Mouse (Mus musculus): ENCODE results near the gene Foxj1. TPM values are rescaled to one million over a fixed set of nuclear protein-coding genes. Genes with fewer than 3 reads are reported as not detected.
A peak's percentile ranks its signal among the peaks of the same experiment; 100 is the strongest.

Gene Foxj1
- polyA plus RNA-seq, 1 experiment from 2014 or later: 29.1 TPM

GRCm38 (mm10) chr11:116311169-116311568 is 24.0 kb downstream of the Foxj1 start:
- H3K27ac ChIP-seq: no peak overlapping the region
- no peak overlapping the region for H3K4me3 ChIP-seq
- no peaks in the 10 kb centered on the region for H3K9me3 ChIP-seq
- DNase-seq (ENCODE audit: low spot score): no peak
- peaks cover 18% of the 10 kb centered on the region for H3K4me1 ChIP-seq (replicated peaks)
- WGBS: 66% methylated on average over 8 of the region's 8 CpGs
- H3K27me3 ChIP-seq (ENCODE audit: insufficient read depth, poor library complexity, severe bottlenecking): peaks cover 16% of the 10 kb centered on the region; the same call in 1 of the 2 replicates
- H3K36me3 ChIP-seq: no peaks in the 10 kb centered on the region

GRCm38 (mm10) chr11:116309601-116310000 is 25.6 kb downstream of the Foxj1 start:
- 83% methylated on average over 3 of the region's 3 CpGs for WGBS
- Histone ChIP-seq H3K27ac (no peak overlapping the region), H3K27me3 (ENCODE audit: insufficient read depth, poor library complexity, severe bottlenecking) (peaks cover 16% of the 10 kb centered on the region; the same call in 1 of the 2 replicates), H3K4me3 (no peak overlapping the region), H3K9me3 (peaks cover 3% of the 10 kb centered on the region; the same call in 1 of the 2 replicates), H3K4me1 (replicated peaks) (peaks cover 15% of the 10 kb centered on the region), H3K36me3 (peaks cover 8% of the 10 kb centered on the region)
- DNase-seq (ENCODE audit: low spot score): no peak

DNA sequence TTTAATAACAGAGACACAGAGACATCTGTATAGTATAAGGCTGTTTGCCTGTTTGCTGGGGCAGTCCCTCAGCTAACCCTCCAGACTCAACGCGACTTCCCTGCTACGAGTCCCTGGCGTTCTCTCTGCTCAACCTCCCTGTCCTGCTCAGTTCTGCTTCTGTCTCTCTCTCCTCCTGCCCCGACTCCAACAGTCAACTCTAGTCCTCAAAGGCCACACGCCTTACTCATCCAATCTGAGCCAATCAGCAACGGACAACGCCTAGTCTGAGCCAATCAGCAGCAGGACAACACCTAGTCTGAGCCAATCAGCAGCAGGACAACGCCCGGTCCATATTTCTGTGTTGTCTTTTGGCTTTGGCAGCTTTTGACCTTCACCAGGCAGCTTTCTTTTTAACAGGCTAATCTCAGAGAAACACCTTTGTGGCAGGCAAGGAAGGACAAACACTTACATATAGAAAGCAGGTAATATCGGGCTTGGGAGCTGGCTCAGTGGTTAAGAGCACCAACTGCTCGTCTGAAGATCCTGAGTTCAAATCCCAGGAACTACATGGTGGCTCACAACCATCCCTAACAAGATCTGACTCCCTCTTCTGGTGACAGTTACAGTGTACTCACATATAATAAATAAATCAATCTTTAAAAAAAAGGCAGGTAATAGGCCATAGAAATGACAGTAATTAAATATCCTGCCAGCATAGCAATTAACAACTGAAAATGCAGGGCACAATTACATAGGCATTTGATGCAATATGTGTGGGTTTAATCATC is 27.3 kb downstream of the Foxj1 start:
- Histone ChIP-seq H3K9me3 (peaks cover 3% of the 10 kb centered on the region; the same call in 1 of the 2 replicates), H3K27ac (no peak overlapping the region), H3K27me3 (ENCODE audit: insufficient read depth, poor library complexity, severe bottlenecking) (peaks cover 16% of the 10 kb centered on the region; the same call in 1 of the 2 replicates), H3K4me1 (replicated peaks) (peaks cover 14% of the 10 kb centered on the region), H3K4me3 (no peak overlapping the region), H3K36me3 (peaks cover 24% of the 10 kb centered on the region)
- DNase-seq (ENCODE audit: low spot score): no peak
- 92% methylated on average over 12 of the region's 12 CpGs for WGBS

DNA sequence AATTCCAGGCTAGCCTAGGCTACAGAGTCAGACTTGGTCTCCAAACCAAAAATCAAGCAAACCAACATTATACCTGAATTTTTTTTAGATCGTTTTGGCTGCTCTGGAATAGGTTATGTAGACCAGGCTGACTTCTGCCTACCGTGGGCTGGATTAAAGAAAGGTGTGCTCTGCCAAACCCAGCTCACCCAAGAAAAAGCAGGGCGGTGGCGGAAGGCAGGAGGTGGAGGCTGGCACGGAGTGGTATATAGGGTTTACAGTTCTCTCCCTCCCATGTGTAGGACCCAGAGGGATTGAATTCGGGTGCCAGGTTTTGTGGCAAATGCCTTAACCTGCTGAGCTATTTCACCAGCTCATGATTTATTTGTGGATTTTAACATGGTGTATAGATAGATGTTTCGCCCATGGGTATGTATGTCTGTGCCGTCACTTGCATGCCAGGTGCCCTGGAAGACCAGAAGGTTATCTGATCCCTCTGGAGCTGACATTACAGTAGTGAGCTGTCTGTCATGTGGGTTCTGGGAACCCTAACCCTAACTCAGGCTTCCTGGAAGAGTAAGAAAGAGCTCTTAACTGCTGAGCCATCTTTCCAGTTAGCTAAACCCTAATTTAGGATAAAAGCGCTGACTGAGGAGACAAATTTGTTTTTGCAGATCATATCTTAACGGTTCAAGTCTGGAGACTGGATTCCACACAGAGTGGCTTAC is 28.0 kb downstream of the Foxj1 start, which contains the start of gene Exoc7:
TSS of gene Exoc7 (minus strand) at position 215 of the 707 bp plus-strand sequence.
- peaks cover 14% of the 10 kb centered on the region for H3K4me1 ChIP-seq (replicated peaks)
- peak within 1 kb of the TSS; percentile 88 for H3K27ac ChIP-seq
- peaks cover 16% of the 10 kb centered on the region; the same call in 1 of the 2 replicates for H3K27me3 ChIP-seq (ENCODE audit: insufficient read depth, poor library complexity, severe bottlenecking)
- H3K9me3 ChIP-seq: peaks cover 3% of the 10 kb centered on the region; the same call in 1 of the 2 replicates
- DNase-seq (ENCODE audit: low spot score): no peak
- H3K4me3 ChIP-seq: peak within 1 kb of the TSS; percentile 91
- 85% methylated on average over 10 of the region's 10 CpGs for WGBS
- H3K36me3 ChIP-seq: peaks cover 32% of the 10 kb centered on the region

- peaks cover 40% of the 10 kb centered on the region for H3K36me3 ChIP-seq
These were observed 28.8 kb downstream of the Foxj1 start for GRCm38 (mm10) chr11:116306126-116306982.

DNA sequence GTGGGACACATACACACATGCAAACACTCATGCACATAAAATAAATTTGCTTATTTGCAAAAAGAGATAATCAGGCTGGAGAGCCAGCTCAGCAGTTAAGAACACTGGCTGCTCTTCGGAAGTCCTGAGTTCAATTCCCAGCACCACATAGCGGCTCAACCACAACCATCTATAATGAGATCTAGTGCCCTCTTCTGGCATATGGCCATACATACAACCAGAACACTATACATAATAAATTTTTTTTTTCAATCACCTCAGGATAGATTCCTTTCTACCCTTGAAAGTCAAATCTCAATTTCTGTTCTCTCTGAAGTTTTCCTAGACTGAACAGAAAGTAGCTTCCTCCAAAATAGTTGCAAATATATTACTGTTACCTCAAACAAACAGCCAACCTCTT is 29.8 kb downstream of the Foxj1 start:
- Histone ChIP-seq H3K4me1 (replicated peaks) (peaks cover 14% of the 10 kb centered on the region), H3K27ac (no peak overlapping the region), H3K27me3 (ENCODE audit: insufficient read depth, poor library complexity, severe bottlenecking) (peaks cover 16% of the 10 kb centered on the region; the same call in 1 of the 2 replicates), H3K9me3 (peaks cover 5% of the 10 kb centered on the region; the same call in 1 of the 2 replicates), H3K36me3 (peaks cover 49% of the 10 kb centered on the region), H3K4me3 (peak overlapping the region; percentile 91)
- DNase-seq (ENCODE audit: low spot score): no peak
- 96% methylated on average over 2 of the region's 2 CpGs for WGBS

More at GRCm38 (mm10) chr11:116306126-116306982, 28.8 kb downstream of the Foxj1 start:
- H3K27me3 ChIP-seq (ENCODE audit: insufficient read depth, poor library complexity, severe bottlenecking): peaks cover 16% of the 10 kb centered on the region; the same call in 1 of the 2 replicates
- DNase-seq (ENCODE audit: low spot score): peak; percentile 96
- H3K4me1 ChIP-seq (replicated peaks): peaks cover 14% of the 10 kb centered on the region
- WGBS: 2% methylated on average over 53 of the region's 53 CpGs
- H3K4me3 ChIP-seq: peak overlapping the region; percentile 91
- peak overlapping the region; percentile 88 for H3K27ac ChIP-seq
- peaks cover 5% of the 10 kb centered on the region; the same call in 1 of the 2 replicates for H3K9me3 ChIP-seq

- Histone ChIP-seq H3K27me3 (ENCODE audit: insufficient read depth, poor library complexity, severe bottlenecking) (no peaks in the 10 kb centered on the region), H3K27ac (no peak overlapping the region), H3K4me3 (no peak overlapping the region), H3K36me3 (peaks cover 100% of the 10 kb centered on the region), H3K4me1 (replicated peaks) (peaks cover 9% of the 10 kb centered on the region; the same call in 1 of the 2 replicates), H3K9me3 (0 out of 2 replicates have a peak, but pooled peaks cover 2% of the 10 kb centered on the region)
- WGBS: 90% methylated on average over 6 of the region's 6 CpGs
- DNase-seq (ENCODE audit: low spot score): no peak
These were observed 36.6 kb downstream of the Foxj1 start for GRCm38 (mm10) chr11:116298621-116299020.

DNA sequence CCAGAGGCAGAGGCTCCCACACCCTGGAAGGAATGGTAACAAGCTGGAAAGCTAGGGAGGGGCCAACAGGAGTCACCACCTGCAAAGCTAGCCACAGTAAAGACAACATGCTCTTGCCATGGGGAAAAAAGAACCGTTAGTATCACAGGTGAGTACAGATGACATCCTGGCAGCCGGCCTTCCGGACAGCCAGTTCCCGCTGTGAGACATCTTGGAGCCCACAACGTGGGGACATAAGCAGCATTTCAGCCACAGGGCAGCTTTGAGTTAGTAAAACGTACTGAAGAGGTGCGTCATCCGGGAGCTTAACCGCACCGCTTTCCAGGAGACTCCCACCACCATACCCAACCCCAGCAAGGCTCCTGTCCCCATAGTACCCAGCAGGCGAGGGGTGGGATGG is 37.0 kb downstream of the Foxj1 start:
- Histone ChIP-seq H3K9me3 (0 out of 2 replicates have a peak, but pooled peaks cover 2% of the 10 kb centered on the region), H3K27me3 (ENCODE audit: insufficient read depth, poor library complexity, severe bottlenecking) (no peaks in the 10 kb centered on the region), H3K27ac (no peak overlapping the region), H3K4me3 (no peak overlapping the region), H3K4me1 (replicated peaks) (peaks cover 13% of the 10 kb centered on the region; the same call in 1 of the 2 replicates), H3K36me3 (peaks cover 99% of the 10 kb centered on the region)
- DNase-seq (ENCODE audit: low spot score): no peak
- 89% methylated on average over 11 of the region's 11 CpGs for WGBS

DNA sequence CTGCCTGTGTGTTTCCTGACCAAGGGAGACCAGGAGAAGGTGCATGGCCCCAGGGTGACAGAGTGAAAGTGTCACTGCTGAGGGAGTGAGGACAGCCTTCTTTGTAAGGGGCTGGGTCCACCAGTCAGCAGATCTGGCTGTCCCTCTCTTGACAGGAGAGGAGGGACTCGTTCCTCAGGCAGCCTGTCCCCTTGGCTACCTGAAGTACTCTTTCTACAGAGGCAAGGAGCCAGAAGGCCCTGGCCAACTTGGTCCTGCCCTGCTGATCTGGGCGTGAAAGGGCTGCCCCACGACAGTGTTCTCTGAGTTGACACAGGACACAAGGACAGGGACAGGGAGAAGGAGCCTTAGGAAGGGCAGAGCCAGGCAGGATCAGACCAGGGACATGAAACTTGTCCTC is 38.2 kb downstream of the Foxj1 start:
- no peaks in the 10 kb centered on the region for H3K27me3 ChIP-seq (ENCODE audit: insufficient read depth, poor library complexity, severe bottlenecking)
- peaks cover 98% of the 10 kb centered on the region for H3K36me3 ChIP-seq
- peaks cover 18% of the 10 kb centered on the region; the same call in 1 of the 2 replicates for H3K4me1 ChIP-seq (replicated peaks)
- WGBS: 82% methylated on average over 3 of the region's 3 CpGs
- H3K9me3 ChIP-seq: 0 out of 2 replicates have a peak, but pooled peaks cover 2% of the 10 kb centered on the region
- no peak for DNase-seq (ENCODE audit: low spot score)
- no peak overlapping the region for H3K4me3 ChIP-seq
- H3K27ac ChIP-seq: no peak overlapping the region

DNA sequence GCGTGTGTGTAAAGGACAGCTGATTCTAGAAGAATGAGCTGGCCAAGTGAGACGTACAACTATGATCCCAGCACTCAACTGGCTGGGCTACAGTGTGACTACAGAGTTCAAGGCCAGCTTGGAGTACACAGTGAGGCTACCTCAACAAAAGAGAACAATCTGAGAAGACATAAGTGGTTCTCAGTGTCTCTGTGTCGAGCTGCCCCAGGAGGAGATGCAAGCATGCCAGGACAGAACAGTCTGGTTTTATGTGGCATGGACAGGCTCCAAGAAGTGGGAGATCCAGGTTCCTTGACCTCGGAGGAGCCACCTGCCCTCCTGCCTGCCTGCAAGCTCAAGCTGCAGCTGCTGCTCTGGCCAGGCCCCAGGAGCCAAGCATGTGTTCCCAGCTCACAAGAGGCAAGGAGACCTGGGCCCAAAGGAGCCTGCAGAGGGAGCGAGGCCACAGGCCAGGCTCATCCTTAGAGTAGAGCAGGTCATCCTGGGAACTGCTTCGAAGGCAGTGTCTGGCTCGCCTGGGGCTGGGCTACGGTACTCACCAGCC is 38.9 kb downstream of the Foxj1 start:
- 90% methylated on average over 8 of the region's 8 CpGs for WGBS
- no peak for DNase-seq (ENCODE audit: low spot score)
- H3K36me3 ChIP-seq: peaks cover 96% of the 10 kb centered on the region

DNA sequence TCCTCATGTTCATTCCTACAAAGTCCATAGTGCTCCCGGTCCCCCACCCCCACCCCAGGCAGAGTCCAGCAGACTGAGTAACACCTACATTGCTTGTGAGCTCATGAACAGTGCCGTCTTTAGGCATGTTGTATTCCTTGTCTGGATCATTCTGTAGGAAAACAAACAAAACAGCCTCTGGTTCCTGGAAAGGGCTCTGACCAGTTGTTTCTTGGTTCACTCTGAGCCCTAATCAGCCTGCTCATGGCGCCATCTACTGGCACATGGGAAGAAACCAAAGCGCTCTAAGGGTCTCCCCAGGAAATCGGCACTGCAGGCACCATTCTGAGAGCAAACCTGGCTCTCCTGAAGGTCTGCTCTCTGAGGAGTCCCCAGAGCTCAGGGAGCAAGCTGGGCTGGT is 40.9 kb downstream of the Foxj1 start:
- DNase-seq (ENCODE audit: low spot score): peak; percentile 60
- Histone ChIP-seq H3K27ac (no peak overlapping the region), H3K4me3 (no peak overlapping the region), H3K27me3 (ENCODE audit: insufficient read depth, poor library complexity, severe bottlenecking) (no peaks in the 10 kb centered on the region), H3K9me3 (no peaks in the 10 kb centered on the region), H3K4me1 (replicated peaks) (peaks cover 18% of the 10 kb centered on the region; the same call in 1 of the 2 replicates), H3K36me3 (peaks cover 96% of the 10 kb centered on the region)
- 34% methylated on average over 5 of the region's 5 CpGs for WGBS

More for the DNA sequence above, 38.9 kb downstream of the Foxj1 start:
- H3K9me3 ChIP-seq: no peaks in the 10 kb centered on the region
- H3K4me1 ChIP-seq (replicated peaks): peaks cover 18% of the 10 kb centered on the region; the same call in 1 of the 2 replicates
- H3K27me3 ChIP-seq (ENCODE audit: insufficient read depth, poor library complexity, severe bottlenecking): no peaks in the 10 kb centered on the region
- H3K27ac ChIP-seq: no peak overlapping the region
- H3K4me3 ChIP-seq: no peak overlapping the region
